Mouse (Mus musculus) ovary, adult 2 months (tissue): ENCODE measurements around the gene Tbata. TPM values are rescaled to one million over a fixed set of nuclear protein-coding genes. Genes with fewer than 3 reads are reported as not detected.

Source experiments
- polyA plus RNA-seq: library from polyadenylated mRNA; depleted of rRNA; stranded (reverse); fragments of >200 nt; gene quantifications from 2 replicates; pipeline ENCODE4 v1.2.3, GENCODE M21; 2012; rRNA removed

Gene Tbata
- polyA plus RNA-seq, result 0.84 and 2.5 TPM in 2 replicates

GRCm38 (mm10) chr10:61171654-61172053 lies at the start of gene Tbata:
TSS of gene Tbata (plus strand) at chr10:61171954.

GRCm38 (mm10) chr10:61147157-61148040 lies 24.4 kb upstream of the Tbata start, which contains the start of gene Sgpl1:
TSS of gene Sgpl1 (minus strand) at chr10:61147703.

Other genes with a start within 250 kb of the Tbata start
- 7.1 and 9.2 TPM in 2 replicates for gene Pcbd1, start 82.6 kb upstream of the Tbata start, polyA plus RNA-seq
- 33.5 and 37.6 TPM in 2 replicates for gene Sgpl1, start 24.3 kb upstream of the Tbata start, polyA plus RNA-seq
- gene Adamts14, start 101.5 kb downstream of the Tbata start, polyA plus RNA-seq, result 3.5 and 4.4 TPM in 2 replicates
- gene Prf1, start 125.9 kb downstream of the Tbata start, polyA plus RNA-seq, result 0.55 and 0.77 TPM in 2 replicates
- 46.4 and 53.8 TPM in 2 replicates for gene Pald1, start 211.6 kb downstream of the Tbata start, polyA plus RNA-seq
- gene Nodal, start 246.0 kb downstream of the Tbata start, polyA plus RNA-seq, result 0.12 TPM in 1 of 2 replicates, not detected in the other